Mouse (Mus musculus) stomach, embryonic 16.5 days (tissue): ENCODE measurements around the gene Satb2. TPM values are rescaled to one million over a fixed set of nuclear protein-coding genes. Genes with fewer than 3 reads are reported as not detected.

Source experiments
- ATAC-seq: fragments of 200-750 bp; cut with Nextera tagmentation; 2 replicates; pipeline ENCODE4 v1.8.0; 2017; ENCODE audit warnings: moderate number of reproducible peaks, moderate TSS enrichment; ENCODE audit not compliant: insufficient read depth, low FRiP score
- H3K27ac ChIP-seq: fragments of 300-500 bp; sonication (generic); 2 replicates; pipeline ENCODE4 v1.5.1; 2014; ENCODE audit warnings: low read length
- H3K27me3 ChIP-seq: fragments of 300-500 bp; sonication (generic); 2 replicates; pipeline ENCODE4 v1.6.1; 2014; ENCODE audit warnings: low read length, control low read depth, mixed read lengths; ENCODE audit not compliant: control insufficient read depth, insufficient read depth
- H3K36me3 ChIP-seq: fragments of 300-500 bp; sonication (generic); 2 replicates; pipeline ENCODE4 v1.6.1; 2014; ENCODE audit warnings: low read length; ENCODE audit not compliant: control insufficient read depth, insufficient read depth
- H3K4me1 ChIP-seq: fragments of 300-500 bp; sonication (generic); 2 replicates; pipeline ENCODE4 v1.6.1; 2014; ENCODE audit warnings: low read length, control low read depth, mixed read lengths; ENCODE audit not compliant: control insufficient read depth, insufficient read depth
- H3K4me2 ChIP-seq: fragments of 300-500 bp; sonication (generic); 2 replicates; pipeline ENCODE4 v1.6.1; 2014; ENCODE audit warnings: low read depth, low read length, mixed read lengths
- H3K4me3 ChIP-seq: fragments of 300-500 bp; sonication (generic); replicated peaks from 2 replicates; pipeline ENCODE4 v1.5.1; 2014; ENCODE audit warnings: mild to moderate bottlenecking, low read length
- H3K9ac ChIP-seq: fragments of 300-500 bp; sonication (generic); 2 replicates; pipeline ENCODE4 v1.6.1; 2014; ENCODE audit warnings: low read length
- H3K9me3 ChIP-seq: fragments of 300-500 bp; sonication (generic); replicated peaks from 2 replicates; pipeline ENCODE4 v1.6.1; 2016; ENCODE audit warnings: low read length, control low read depth; ENCODE audit not compliant: control insufficient read depth
- WGBS: fragments of 180-500 bp; shearing (Covaris S2); extraction: QIAGEN DNeasy Blood & Tissue Kit; methylation state at CpG from one replicate; pipeline ENCODE4 v1.1.7; 2014; 5-methylcytosine and 5-hydroxymethylcytosine counted together
- polyA plus RNA-seq: library from polyadenylated mRNA; unstranded; fragments of >200 nt; fragmentation: Nextera tagmentation; extraction: Ambion mirVana; gene quantifications from 2 replicates; pipeline ENCODE4 v1.2.1, GENCODE M21; 2015

The Satb2 gene
- polyA plus RNA-seq, 1 experiment from 2014 or later, result 0.31 TPM

GRCm38 (mm10) chr1:56983100-56983590, 4.7 kb upstream of the Satb2 start:
- H3K4me3 ChIP-seq, result no peak overlapping the region
- H3K27ac ChIP-seq, result no peak overlapping the region
- H3K36me3 ChIP-seq, result no peaks in the 10 kb centered on the region
- H3K4me2 ChIP-seq, result no peak overlapping the region
- 12% methylated on average over 8 of the region's 8 CpGs for WGBS
- no peak overlapping the region for H3K9ac ChIP-seq
- no peaks in the 10 kb centered on the region for H3K4me1 ChIP-seq
- no peak for ATAC-seq
- H3K27me3 ChIP-seq, result peaks cover 76% of the 10 kb centered on the region
- H3K9me3 ChIP-seq, result no peaks in the 10 kb centered on the region

GRCm38 (mm10) chr1:56982631-56983030, 4.2 kb upstream of the Satb2 start:
- ATAC-seq, result no peak
- Histone ChIP-seq H3K27me3 (peaks cover 81% of the 10 kb centered on the region), H3K4me2 (no peak overlapping the region), H3K9me3 (no peaks in the 10 kb centered on the region), H3K4me1 (no peaks in the 10 kb centered on the region), H3K27ac (no peak overlapping the region), H3K9ac (no peak overlapping the region), H3K4me3 (no peak overlapping the region), H3K36me3 (no peaks in the 10 kb centered on the region)
- 6% methylated on average over 8 of the region's 8 CpGs for WGBS

- no peak for ATAC-seq
- Histone ChIP-seq H3K4me2 (no peak overlapping the region), H3K4me1 (peaks cover 4% of the 10 kb centered on the region; the same call in 1 of the 2 replicates), H3K27ac (no peak overlapping the region), H3K4me3 (no peak overlapping the region), H3K9me3 (no peaks in the 10 kb centered on the region), H3K9ac (no peak overlapping the region), H3K36me3 (no peaks in the 10 kb centered on the region), H3K27me3 (peaks cover 87% of the 10 kb centered on the region)
- WGBS, result 5% methylated on average over 11 of the region's 11 CpGs
Measured at GRCm38 (mm10) chr1:56981947-56982555, 3.6 kb upstream of the Satb2 start.

GRCm38 (mm10) chr1:56981508-56981907, 3.1 kb upstream of the Satb2 start:
- no peak overlapping the region for H3K27ac ChIP-seq
- no peak overlapping the region for H3K4me2 ChIP-seq
- no peak overlapping the region for H3K4me3 ChIP-seq
- H3K36me3 ChIP-seq, result no peaks in the 10 kb centered on the region
- 0% methylated on average over 1 of the region's 1 CpGs for WGBS
- peaks cover 4% of the 10 kb centered on the region; the same call in 1 of the 2 replicates for H3K4me1 ChIP-seq
- H3K27me3 ChIP-seq, result peaks cover 87% of the 10 kb centered on the region
- H3K9ac ChIP-seq, result no peak overlapping the region
- H3K9me3 ChIP-seq, result no peaks in the 10 kb centered on the region
- ATAC-seq, result no peak

GRCm38 (mm10) chr1:56980631-56981275, 2.3 kb upstream of the Satb2 start:
- Histone ChIP-seq H3K4me3 (peak overlapping the region; percentile 28), H3K27ac (no peak overlapping the region), H3K36me3 (no peaks in the 10 kb centered on the region), H3K4me2 (peak overlapping the region; percentile 45), H3K4me1 (peaks cover 4% of the 10 kb centered on the region; the same call in 1 of the 2 replicates), H3K27me3 (peaks cover 88% of the 10 kb centered on the region), H3K9me3 (no peaks in the 10 kb centered on the region), H3K9ac (no peak overlapping the region)
- 1% methylated on average over 27 of the region's 27 CpGs for WGBS
- ATAC-seq, result no peak

GRCm38 (mm10) chr1:56979531-56980395, 1.3 kb upstream of the Satb2 start:
- Histone ChIP-seq H3K4me1 (peaks cover 4% of the 10 kb centered on the region; the same call in 1 of the 2 replicates), H3K27ac (no peak overlapping the region), H3K27me3 (peaks cover 85% of the 10 kb centered on the region), H3K4me2 (no peak overlapping the region), H3K9ac (no peak overlapping the region), H3K9me3 (no peaks in the 10 kb centered on the region), H3K4me3 (no peak overlapping the region; the same call in 1 of the 2 replicates), H3K36me3 (no peaks in the 10 kb centered on the region)
- 5% methylated on average over 7 of the region's 7 CpGs for WGBS
- no peak for ATAC-seq

- no peak for ATAC-seq
- Histone ChIP-seq H3K4me2 (peak overlapping the region; percentile 37), H3K9ac (no peak overlapping the region), H3K9me3 (no peaks in the 10 kb centered on the region), H3K4me1 (peaks cover 8% of the 10 kb centered on the region; the same call in 1 of the 2 replicates), H3K36me3 (no peaks in the 10 kb centered on the region), H3K27me3 (peaks cover 62% of the 10 kb centered on the region), H3K4me3 (peak overlapping the region; percentile 36), H3K27ac (no peak overlapping the region)
- 1% methylated on average over 45 of the region's 45 CpGs for WGBS
Measured at GRCm38 (mm10) chr1:56977201-56978100, 999 bp downstream of the Satb2 start.

GRCm38 (mm10) chr1:56976825-56977104, 1.7 kb downstream of the Satb2 start:
- WGBS, result 3% methylated on average over 11 of the region's 11 CpGs
- no peak for ATAC-seq
- Histone ChIP-seq H3K36me3 (no peaks in the 10 kb centered on the region), H3K4me3 (peak overlapping the region; percentile 36), H3K27ac (no peak overlapping the region), H3K4me2 (peak overlapping the region; percentile 37), H3K9me3 (no peaks in the 10 kb centered on the region), H3K27me3 (peaks cover 55% of the 10 kb centered on the region), H3K9ac (no peak overlapping the region), H3K4me1 (peaks cover 11% of the 10 kb centered on the region)
